Mouse (Mus musculus): ENCODE results near the gene Ncf1. TPM values are rescaled to one million over a fixed set of nuclear protein-coding genes. Genes with fewer than 3 reads are reported as not detected.

Gene Ncf1
- polyA plus RNA-seq, 1 experiment from 2014 or later = 2.3 TPM

DNA sequence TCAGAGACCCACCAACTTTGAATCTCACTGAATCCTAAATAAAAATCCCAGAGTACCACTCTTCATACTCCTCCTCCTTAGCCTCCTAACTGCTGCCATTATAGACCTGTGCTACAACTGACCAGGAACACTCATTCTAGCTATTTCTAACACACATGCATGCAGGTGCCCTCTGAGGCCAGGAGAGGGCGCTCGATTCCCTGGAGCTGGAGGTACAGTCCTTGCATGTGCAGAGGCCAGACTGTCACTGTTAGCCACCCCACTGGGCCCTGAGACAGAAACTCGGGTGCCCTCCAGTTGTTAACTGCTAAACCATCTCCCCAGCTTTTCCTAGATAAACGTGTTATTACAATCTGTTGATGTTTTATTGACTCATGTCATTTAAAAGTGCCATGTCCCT is 56.2 kb downstream of the Ncf1 start:
- H3K9me3 ChIP-seq = no peaks in the 10 kb centered on the region
- peaks cover 22% of the 10 kb centered on the region for H3K36me3 ChIP-seq
- WGBS = 39% methylated on average over 4 of the region's 4 CpGs
- no peak for ATAC-seq (ENCODE audit: insufficient number of reproducible peaks, insufficient read depth, low FRiP score, low TSS enrichment)
- no peak overlapping the region for H3K4me3 ChIP-seq
- no peak overlapping the region for H3K27ac ChIP-seq
- H3K9ac ChIP-seq = no peak overlapping the region
- H3K27me3 ChIP-seq = no peaks in the 10 kb centered on the region
- H3K4me1 ChIP-seq = peaks cover 9% of the 10 kb centered on the region
- H3K4me2 ChIP-seq (replicated peaks) = no peak overlapping the region

DNA sequence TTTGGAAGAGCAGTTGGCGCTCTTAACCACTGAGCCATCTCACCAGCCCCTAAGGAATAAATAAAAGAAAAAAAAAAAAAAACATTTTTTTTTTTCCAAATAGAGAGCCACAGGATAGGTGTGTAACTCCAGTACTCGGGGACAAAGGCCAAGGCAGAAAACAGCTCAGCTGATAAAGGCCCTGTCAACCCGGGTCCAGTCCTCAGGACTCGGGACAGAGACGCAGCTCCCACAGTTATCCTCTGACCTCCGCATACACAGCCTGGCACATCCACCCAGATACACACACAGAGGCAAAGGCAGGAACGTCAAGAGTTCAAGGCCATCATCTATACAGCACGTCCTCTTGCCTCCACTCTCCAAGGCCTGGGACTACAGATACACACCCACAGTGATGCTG is 59.3 kb downstream of the Ncf1 start:
- H3K36me3 ChIP-seq = peaks cover 39% of the 10 kb centered on the region
- no peaks in the 10 kb centered on the region for H3K9me3 ChIP-seq
- H3K4me2 ChIP-seq (replicated peaks) = no peak overlapping the region
- H3K27me3 ChIP-seq = no peaks in the 10 kb centered on the region
- H3K4me1 ChIP-seq = peaks cover 3% of the 10 kb centered on the region
- H3K9ac ChIP-seq = no peak overlapping the region
- H3K4me3 ChIP-seq = no peak overlapping the region
- 94% methylated on average over 8 of the region's 8 CpGs for WGBS
- H3K27ac ChIP-seq = no peak overlapping the region
- ATAC-seq (ENCODE audit: insufficient number of reproducible peaks, insufficient read depth, low FRiP score, low TSS enrichment) = no peak

Other genes starting within 250 kb of the Ncf1 start
- gene Castor2, start 129.9 kb downstream of the Ncf1 start, polyA plus RNA-seq (2016; fragmentation: Nextera tagmentation; extraction: Ambion mirVana) = 9.4 and 11.5 TPM in 2 replicates
- 36.6 and 38.0 TPM in 2 replicates for gene Rcc1l, start 52.9 kb downstream of the Ncf1 start, polyA plus RNA-seq (2016; fragmentation: Nextera tagmentation; extraction: Ambion mirVana)
- gene Gtf2ird2, start 45.6 kb downstream of the Ncf1 start, polyA plus RNA-seq (2016; fragmentation: Nextera tagmentation; extraction: Ambion mirVana) = 10.6 and 11.4 TPM in 2 replicates
- gene Gtf2i, start 85.1 kb upstream of the Ncf1 start, polyA plus RNA-seq (2016; fragmentation: Nextera tagmentation; extraction: Ambion mirVana) = 227 and 232 TPM in 2 replicates
- gene Gtf2ird1, start 227.1 kb upstream of the Ncf1 start, polyA plus RNA-seq (2016; fragmentation: Nextera tagmentation; extraction: Ambion mirVana) = 151 and 153 TPM in 2 replicates